ENCODE assay signal across 12 mouse cellular contexts in the genomic region with DNA sequence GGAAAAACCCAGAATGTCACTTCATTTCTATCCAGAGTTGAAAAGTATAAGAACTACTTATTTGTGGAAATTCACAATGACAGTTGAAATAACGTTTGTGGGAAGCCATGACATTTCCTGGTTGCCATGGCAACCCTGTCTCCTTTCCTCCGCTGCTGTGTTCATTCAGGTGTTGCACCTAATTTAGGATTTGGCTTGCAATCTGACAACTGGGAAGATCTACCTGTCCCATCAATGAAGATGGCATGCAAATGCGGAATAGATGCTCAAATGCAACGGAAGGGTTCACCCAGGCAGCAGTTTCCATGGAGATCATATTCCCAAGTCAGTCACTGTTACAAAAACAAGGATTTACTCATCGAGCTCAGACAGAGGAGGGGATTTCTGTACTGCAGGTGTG.
DNase-seq lines count a peak whose midpoint lies in the region; ATAC-seq lines count a peak whose summit lies in the region.
"Had no signal": no experiment of that assay in that cellular context is flagged by ENCODE, and none has a peak within 500 bp of the region (broad histone marks: within the 10 kb centered on the region; RNA-seq: fewer than 3 reads in every experiment).

No protein-coding gene starts in this region.

- DNase-seq in R1 (ENCODE audit: low read depth, low spot score): peak; percentile 44
- peak; percentile 57 for DNase-seq in brain, embryonic 18.5 days (ENCODE audit: low read depth, low spot score)
- peak; percentile 79 for DNase-seq in naive thymus-derived CD4-positive, alpha-beta T cell, adult 2 months (ENCODE audit: low read depth)
- DNase-seq in yolk sac, embryonic 10.5 days (ENCODE audit: low spot score): no peak
- no peak for DNase-seq in cerebellum, adult 18-20 months
- DNase-seq: kidney, adult 8-10 months had no signal

- no peaks in the 10 kb centered on the region for H3K27me3 ChIP-seq in hindbrain, embryonic 15.5 days
- no peaks in the 10 kb centered on the region for H3K27me3 ChIP-seq in hindbrain, embryonic 12.5 days
- H3K27me3 ChIP-seq: liver, embryonic 15.5 days; megakaryocyte, embryonic 14.5 days had no signal

- peaks cover 15% of the 10 kb centered on the region for H3K4me1 ChIP-seq in hindbrain, embryonic 15.5 days (replicated peaks)
- H3K4me1 ChIP-seq in hindbrain, embryonic 12.5 days: no peaks in the 10 kb centered on the region
- H3K4me1 ChIP-seq: liver, embryonic 15.5 days; megakaryocyte, embryonic 14.5 days had no signal

- 45% methylated on average over 5 of the region's 5 CpGs for WGBS in hindbrain, embryonic 15.5 days
- 79% methylated on average over 5 of the region's 5 CpGs for WGBS in hindbrain, embryonic 12.5 days

- ATAC-seq in hindbrain, embryonic 15.5 days (ENCODE audit: low FRiP score, low read depth): no peak
- ATAC-seq in hindbrain, embryonic 12.5 days (ENCODE audit: low FRiP score): no peak
- no peak for ATAC-seq in erythroblast, adult 5-6 weeks (replicated peaks; ENCODE audit: low FRiP score, poor library complexity, severe bottlenecking)

- no peak overlapping the region for H3K9ac ChIP-seq in hindbrain, embryonic 15.5 days
- H3K9ac ChIP-seq in hindbrain, embryonic 12.5 days: no peak overlapping the region
- H3K9ac ChIP-seq: liver, embryonic 15.5 days had no signal

- no peaks in the 10 kb centered on the region for H3K9me3 ChIP-seq in hindbrain, embryonic 15.5 days
- H3K9me3 ChIP-seq in hindbrain, embryonic 12.5 days (replicated peaks): no peaks in the 10 kb centered on the region
- H3K9me3 ChIP-seq: liver, embryonic 15.5 days had no signal

- peak overlapping the region; percentile 66 for H3K27ac ChIP-seq in hindbrain, embryonic 15.5 days (replicated peaks)
- H3K27ac ChIP-seq in hindbrain, embryonic 12.5 days: no peak overlapping the region
- H3K27ac ChIP-seq: liver, embryonic 15.5 days had no signal

- no peak overlapping the region for H3K4me3 ChIP-seq in hindbrain, embryonic 15.5 days
- H3K4me3 ChIP-seq in hindbrain, embryonic 12.5 days: no peak overlapping the region
- H3K4me3 ChIP-seq: erythroblast, embryonic 14.5 days; liver, embryonic 15.5 days; megakaryocyte, embryonic 14.5 days had no signal

- no peaks in the 10 kb centered on the region for H3K36me3 ChIP-seq in hindbrain, embryonic 15.5 days
- H3K36me3 ChIP-seq in hindbrain, embryonic 12.5 days: no peaks in the 10 kb centered on the region
- H3K36me3 ChIP-seq: liver, embryonic 15.5 days had no signal

- H3K4me2 ChIP-seq in hindbrain, embryonic 15.5 days: no peak overlapping the region
- no peak overlapping the region for H3K4me2 ChIP-seq in hindbrain, embryonic 12.5 days (replicated peaks)
- H3K4me2 ChIP-seq: liver, embryonic 15.5 days had no signal

Comparison
In these comparisons a context has a peak if more than half of its experiments do, and no peak if none do; other contexts are left out.
1. DNase-seq: peak in R1 (single experiment), brain, embryonic 18.5 days (single experiment) and naive thymus-derived CD4-positive, alpha-beta T cell, adult 2 months (single experiment); none in yolk sac, embryonic 10.5 days (single experiment) and cerebellum, adult 18-20 months (0 of 2).